Mouse (Mus musculus): ENCODE data around the gene Pip4k2a. TPM values are rescaled to one million over a fixed set of nuclear protein-coding genes. Genes with fewer than 3 reads are reported as not detected.

Pip4k2a gene
- total and polyA plus RNA-seq, 3 experiments: 5.8 to 40.3 (median 32.3) TPM

DNA sequence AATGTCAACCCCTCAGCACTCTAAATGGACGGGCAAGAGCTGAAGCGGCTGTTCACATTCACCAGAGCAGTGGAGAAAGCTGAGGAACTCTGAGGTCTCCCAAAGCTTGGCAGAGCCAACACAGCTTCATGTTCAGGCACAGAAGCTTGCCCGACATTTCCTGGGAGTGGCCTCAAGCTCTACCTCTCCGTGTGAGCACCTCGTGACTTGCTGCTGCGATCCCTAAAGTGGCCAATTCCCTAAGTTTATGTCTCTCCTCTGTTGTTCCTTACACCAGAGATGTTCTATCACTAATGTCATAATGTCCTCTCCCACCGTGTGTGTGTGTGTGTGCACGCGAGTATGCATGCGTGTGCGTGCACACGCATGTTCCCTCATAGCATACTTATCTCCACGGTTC lies 42.3 kb downstream of the Pip4k2a start:
- no peak for DNase-seq

DNA sequence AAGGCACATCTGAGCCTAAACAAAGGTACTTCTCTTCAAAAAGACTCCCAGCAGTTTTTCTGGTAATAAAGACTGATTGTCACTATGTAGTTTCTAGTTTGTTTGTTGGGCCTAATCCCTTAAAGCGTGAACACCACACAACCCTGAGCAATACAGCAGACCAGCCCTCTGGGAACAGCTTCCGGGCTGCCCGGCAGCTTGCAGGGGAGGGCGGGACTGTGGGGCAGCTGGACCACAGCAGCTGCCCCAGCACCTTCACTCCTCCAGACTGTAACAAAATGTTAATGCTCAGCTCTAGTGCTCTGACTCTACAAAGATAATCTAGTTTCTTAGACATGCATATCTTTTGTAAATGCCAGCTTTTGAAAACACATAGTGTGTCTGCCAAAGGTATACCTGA lies 42.9 kb downstream of the Pip4k2a start:
- no peak for DNase-seq

DNA sequence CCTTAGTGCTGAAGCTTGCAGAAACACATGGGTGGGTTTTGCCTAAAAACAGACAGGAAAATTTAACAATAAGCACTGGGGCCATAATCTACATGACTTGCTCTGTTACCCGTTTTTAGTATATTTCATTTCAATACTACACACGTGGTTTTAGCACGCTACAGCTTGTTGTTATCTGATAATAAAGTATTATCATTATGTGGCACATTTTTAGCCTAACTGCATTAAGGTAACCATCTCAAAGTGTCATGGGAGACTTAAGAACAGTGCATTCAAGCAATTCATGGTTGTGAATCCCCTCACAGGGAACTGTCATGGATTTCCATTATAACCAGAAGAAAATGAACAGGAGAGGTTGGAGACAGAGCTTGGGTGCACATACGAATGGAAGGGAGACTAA lies 43.5 kb downstream of the Pip4k2a start:
- DNase-seq: no peak

DNA sequence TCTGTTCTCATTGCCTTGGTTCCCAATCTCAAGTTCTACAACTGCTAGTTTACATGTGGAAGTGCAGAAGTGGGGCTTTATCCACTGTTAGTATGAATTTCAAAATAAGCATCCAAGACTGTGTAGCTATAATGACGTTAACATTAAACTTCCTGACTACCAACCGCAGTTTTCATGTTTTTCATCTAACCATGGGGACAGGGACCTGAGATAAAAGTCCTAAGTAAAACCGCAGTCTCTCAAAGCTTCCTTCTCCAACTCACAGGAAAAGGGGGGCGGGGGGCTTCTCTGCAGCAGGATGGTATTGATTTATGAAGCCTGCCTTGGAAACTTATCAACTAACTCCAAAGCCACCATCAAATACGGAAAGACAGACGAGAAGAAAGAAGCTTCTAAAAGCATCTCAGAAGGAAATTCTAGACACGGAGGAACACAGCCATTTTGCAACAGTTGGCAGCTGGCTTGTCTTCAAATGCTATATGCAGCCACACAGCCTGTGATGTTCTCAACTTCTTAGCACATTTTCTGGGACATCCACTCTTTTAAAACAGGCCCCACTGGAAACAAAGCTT lies 45.7 kb downstream of the Pip4k2a start:
- DNase-seq: no peak

DNA sequence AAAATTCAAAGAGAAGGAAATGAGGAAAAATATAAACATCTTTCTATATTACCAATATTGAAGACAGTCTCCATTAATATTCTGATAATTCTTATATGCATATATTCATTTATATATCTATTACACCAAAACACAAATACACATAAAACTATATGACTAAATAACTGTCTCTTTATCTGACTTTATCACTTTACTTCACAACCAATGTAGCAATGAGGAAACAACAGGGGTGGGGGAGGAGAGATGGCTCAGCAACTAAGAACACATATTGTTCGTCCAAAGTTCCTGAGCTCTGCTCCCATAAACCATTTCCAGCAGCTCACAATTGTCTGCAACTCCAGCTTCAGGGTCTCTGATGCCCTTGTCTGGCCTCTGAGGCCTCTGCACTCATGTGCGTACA lies 47.2 kb downstream of the Pip4k2a start:
- no peak for DNase-seq

DNA sequence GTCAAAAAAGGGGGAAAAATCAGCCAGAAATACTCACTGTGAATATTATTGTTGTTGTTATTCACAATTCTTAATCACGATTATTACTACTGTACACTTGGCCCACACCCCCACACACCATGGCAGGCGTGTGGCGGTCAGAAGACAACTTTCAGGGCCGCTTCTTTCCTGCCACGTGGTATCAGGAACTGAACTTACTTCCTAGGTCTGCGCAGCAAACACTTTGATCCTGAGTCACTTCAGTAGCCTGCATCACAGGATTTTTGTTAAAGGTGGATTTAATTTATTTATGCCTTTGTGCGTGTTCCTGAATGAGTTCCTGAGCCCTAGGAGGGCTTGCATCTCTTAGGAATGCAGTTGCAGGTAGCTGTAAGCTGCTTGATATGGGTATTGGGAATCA lies 49.2 kb downstream of the Pip4k2a start:
- no peak for DNase-seq

DNA sequence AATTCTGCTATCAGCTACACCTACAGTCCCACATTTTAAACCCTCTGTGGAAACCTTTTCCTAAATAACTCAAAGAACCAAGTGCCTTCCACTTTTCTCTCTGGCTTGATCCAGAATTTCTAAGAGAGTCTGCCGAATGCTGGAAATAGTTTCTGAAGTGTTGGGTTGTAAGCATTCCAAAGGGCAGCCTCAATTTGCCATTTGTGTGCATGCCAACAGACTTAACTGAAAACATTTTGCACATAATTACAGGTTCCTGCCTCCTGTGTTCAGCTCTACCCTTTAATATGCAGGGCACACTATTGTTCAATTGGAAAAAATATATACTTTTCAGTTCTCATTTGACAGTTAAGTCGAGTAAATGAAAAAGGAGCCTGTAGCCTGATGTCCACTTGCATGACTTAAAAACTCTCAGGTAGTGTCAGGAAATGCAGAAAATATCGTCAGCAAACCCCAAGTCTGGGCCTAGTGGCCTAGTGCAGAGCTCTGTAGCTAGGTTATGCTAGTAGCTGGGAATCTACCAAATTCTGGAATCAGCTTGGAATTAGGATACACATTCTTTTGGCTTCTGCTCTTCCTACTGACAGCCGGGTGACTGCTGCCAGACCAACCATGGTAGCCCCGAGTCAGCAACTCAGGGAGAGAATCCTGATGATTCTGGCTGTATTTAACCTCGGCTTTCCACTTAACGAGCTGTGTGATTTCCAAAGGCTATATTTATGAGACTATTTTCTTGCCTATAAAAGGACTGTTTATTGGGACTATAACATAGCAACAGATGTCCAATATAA lies 50.1 kb downstream of the Pip4k2a start:
- DNase-seq: no peak

DNA sequence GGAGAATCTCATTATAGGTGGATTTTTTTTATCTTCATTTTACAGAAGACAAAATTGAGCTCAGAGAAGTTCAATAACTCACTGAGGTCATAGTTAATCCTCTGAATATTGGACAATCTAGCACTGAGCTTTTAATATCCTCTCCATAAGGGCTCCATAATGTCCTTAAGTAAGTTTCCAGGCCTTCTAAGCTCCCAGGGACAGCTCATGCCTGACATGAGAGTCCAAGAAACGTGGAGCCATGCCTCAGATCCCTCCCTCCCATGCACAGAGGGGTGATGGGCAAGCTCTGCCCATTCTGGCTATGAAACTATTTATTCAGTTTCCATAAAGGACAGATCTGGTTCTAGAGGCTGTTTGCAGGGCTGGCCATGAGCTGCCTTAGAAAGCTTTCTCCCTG lies 52.5 kb downstream of the Pip4k2a start:
- no peak for DNase-seq

DNA sequence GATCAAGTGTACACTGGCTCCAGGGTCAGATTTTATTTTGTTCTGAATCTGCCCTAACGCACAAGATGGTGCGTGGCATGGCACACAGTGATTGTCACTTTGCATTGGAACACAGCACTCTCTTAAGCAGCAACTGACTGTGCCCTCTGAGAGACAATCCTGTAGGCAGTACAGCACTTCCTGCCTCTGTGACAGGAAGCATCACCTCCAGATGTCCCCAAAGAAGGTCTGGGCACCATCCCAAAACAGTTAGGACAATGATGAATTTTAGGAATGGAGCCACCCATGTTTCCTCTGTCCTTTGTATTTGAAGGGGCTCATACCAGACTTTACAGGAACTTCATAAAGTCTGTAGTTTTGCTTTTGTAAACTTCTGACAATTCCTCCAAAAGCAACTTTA lies 54.0 kb downstream of the Pip4k2a start:
- DNase-seq: peak; percentile 54

DNA sequence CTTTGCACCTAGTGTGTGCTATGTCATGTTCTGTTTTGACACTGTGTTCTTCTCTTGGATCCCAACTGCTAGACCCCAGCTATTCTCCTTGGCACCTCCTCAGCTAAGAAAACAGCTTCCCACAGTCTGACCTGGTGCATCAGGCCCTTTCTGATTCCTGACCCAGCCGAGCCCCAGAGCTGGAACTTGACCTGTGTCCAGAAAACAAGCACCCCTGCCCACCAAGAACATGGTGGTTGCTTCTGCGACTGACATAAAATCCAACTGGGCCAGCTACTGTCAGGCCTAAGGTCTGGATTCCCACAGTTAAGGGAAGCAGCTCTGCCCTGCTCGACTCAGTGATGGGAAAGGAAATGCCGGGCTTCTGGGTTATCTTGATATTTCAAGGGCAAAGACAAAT lies 54.6 kb downstream of the Pip4k2a start:
- DNase-seq: no peak

DNA sequence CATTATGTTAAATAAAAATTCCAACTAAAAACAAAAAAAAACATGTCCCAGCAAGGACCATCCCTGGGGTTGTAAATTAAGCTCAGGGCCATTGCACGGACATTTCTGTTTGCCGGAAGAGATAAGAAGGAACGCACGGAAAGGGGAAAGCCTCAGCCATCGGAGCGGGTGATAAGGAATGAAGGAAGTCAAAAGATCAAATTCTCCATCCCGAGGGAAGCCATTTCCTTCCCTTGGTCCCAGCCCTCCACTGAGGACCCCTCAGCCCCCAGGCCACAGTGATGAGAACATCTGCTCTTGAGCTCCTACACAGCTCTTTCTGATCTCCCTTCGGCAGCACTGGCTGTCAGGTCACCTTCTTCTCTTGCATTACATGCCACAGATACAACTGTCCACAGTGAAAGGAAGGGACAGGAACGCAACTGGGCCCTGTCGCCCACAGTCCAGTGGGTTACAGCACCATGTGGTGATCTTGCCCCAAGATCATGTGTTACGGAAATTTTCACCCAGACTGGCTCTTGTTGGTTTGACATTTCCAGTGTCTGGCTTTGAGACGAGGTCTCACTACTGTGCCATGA lies 57.1 kb downstream of the Pip4k2a start:
- DNase-seq: peak; percentile 42

DNA sequence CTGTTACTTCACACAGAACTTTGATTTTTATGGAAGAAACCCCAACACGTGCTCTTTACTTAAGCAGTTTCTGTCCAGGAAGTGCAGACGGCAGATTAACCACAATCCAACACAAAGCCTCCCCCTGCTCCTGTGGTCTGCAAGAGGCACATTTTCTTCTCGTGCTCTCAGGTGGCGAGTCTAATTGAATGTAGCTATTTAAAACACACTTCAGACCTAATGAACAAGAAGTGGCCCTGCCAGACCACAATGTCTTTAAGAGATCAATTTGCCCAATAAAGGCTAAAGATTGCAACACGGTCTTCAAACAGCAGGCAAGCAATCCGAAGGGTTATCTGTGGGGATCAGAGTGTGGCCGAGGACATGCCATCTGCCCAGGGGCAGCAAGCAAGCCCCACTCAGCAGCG lies 59.0 kb downstream of the Pip4k2a start:
- peak; percentile 25 for DNase-seq

DNA sequence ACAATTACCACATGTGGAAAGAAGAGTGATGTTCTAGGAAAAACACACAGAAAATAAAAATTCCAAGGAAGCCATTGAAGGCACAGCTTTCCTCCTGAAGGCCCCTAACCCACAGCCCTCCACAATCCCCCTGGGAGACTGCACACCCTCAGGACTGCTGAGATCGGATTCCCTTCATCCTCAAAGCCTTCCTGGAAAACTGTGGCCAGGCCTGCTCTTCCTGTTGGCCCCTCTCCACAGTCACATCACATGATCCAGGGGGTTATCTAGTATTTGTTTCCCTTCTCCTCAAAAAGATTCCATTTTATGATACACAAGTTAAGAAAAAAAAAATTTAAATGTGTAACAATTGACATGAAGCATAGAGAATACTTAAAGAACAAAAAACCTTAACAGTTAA lies 59.7 kb downstream of the Pip4k2a start:
- peak; percentile 39 for DNase-seq

DNA sequence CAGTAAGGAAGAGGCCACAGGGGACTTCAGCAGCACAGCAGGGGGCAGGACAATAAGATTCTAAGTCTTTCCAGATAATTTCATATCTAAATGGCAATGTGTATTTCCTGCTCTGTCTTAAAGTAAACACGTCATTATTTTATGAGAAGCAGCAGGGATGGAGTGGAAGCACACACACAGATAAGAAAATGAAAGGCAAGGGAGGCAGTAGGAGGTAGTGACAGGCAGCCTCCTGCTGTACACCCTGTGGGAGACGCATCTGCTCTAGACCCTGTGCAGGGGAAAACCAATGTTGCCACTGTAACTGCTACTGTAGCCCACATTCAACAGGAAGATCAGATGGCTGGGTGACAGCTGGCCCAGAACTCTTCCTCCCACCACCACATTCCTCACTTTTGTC lies 60.3 kb downstream of the Pip4k2a start:
- no peak for DNase-seq

DNA sequence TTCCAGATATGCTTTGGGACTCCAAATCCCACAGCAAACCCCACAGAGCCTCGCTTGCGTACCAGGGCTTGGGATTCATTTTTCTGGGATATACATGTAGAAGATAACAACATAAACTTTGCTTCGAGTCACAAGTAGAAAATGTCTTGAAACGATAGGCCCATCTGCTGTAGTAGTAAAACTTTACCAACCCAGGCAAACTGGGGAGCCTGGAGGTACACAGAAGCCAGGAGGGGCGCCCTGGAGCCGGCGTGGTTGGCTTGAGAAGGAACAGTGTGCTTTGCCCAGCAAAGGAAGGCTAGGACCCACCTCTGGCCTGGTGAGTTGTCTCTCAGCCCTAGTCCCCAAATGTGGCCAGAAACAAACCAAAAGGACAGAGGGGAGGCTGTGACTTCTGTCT lies 61.5 kb downstream of the Pip4k2a start:
- DNase-seq: no peak

DNA sequence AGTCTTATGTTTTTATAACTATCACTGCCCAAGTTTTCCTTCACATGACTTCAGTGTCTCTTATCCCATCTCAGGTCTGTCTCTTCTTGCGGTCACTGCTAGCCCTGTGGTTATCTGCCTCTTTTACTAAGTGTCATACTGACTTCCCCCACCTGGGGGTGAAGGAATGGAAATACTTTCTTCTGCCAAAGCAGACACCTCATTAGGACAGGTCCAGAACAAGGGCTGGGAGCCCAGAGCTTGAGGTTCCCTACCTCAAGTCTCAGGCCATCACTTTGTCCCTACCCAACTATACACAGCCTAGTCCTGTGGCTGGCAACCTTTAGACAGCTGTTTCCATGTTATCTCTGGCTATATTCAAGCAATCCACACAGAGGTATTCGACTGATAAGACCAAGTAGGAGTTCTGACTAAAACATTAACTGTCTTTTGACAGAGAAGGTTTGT lies 62.3 kb downstream of the Pip4k2a start:
- no peak for DNase-seq

DNA sequence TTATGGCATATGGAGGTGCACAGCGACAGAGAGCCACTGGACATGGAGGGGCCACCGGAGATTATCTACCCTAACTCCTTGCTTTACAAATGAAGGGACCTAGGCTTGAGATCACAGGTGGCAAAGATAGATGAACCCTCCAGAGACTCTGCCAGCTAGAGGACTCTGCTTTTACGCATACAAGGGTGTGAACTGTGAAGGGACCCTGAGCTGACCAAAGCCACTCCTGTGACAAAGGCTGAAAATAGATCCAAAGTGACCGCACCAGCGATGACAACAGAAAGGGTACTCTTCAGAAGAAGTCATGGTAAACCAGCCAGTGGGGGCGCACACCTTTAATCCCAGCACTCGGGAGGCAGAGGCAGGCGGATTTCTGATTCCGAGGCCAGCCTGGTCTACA lies 63.8 kb downstream of the Pip4k2a start:
- no peak for DNase-seq

DNA sequence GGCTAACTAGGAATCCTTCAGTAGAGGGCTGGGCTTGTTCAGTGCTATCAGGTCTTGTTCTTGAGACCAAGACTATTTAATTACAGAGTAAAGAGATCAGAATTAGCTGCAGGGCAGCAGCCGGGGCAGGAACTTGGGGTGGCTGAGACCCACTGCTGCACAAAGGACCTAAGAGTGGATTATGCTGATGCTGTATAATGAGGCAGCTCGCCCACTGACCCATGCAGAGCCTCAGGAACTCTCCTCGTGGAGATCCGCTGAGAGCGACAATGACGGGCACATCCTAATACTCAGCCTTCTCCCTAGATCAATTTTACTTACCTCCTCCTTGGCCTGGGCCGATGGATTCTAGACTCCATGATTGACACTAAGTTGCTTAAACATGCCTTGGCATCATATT lies 64.5 kb downstream of the Pip4k2a start:
- no peak for DNase-seq

DNA sequence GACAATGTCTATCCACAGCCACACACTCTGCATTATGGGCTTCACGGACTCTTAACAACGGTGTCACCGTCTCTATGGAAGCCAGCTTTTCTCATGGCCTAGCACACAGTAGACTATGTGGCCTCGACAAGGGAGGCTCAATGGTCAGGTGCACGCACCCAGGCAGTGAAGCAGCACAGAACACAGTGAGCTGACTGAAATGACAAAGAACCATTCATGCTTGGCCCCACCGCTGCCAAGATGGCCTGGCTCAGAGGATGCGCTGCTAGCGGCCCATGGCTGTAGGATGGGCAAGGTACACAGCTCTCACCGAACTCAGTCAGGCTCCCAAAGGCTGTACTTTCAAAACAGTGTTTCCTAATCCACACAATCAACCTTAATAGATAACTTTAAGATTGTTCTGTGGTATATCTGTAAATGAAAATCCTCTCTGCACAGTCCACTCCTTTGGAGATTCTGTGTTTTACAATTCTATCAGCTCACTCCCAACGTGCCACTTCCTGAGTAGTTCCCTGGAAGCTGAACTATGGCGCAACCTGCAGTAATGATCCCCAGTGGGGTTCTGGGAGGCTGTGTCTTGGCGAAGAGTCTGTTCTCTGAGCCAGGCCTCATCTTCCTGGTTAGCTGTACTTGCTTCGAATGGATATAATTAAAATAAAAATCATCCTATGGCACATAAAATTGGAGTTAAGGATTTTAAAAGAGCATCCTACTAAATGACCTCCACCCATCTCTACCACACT lies 67.4 kb downstream of the Pip4k2a start:
- DNase-seq: no peak

DNA sequence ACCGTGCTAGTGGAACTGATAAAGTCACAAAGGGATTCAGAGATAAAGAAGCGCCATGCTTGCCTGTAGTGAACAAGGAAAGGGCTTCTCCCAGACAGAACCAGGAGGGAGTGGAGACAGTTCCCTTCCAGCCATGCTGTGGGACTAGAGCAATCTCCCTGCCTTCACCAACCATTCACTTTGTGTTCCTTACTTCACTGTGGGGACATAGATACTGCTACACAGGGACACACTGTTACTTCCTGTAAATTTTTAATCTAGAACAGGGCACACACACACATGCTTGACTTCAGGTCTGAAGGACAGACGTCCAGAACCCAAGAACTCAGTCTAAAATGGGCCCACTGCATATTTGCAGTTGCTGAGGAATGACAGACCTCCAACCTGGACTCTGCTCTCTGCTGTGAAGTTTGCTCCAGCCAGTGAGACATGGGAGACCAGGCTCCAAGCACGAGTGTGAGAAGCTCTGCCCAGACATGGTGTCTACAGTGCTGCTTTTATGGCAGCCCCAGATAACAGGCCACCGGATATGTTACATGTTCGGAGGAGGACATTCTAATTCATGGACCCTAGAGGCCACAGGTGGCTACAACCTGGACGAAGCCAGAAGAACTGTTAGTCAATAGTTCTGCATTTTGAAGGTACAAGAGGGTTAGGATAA lies 69.2 kb downstream of the Pip4k2a start:
- no peak for DNase-seq

DNA sequence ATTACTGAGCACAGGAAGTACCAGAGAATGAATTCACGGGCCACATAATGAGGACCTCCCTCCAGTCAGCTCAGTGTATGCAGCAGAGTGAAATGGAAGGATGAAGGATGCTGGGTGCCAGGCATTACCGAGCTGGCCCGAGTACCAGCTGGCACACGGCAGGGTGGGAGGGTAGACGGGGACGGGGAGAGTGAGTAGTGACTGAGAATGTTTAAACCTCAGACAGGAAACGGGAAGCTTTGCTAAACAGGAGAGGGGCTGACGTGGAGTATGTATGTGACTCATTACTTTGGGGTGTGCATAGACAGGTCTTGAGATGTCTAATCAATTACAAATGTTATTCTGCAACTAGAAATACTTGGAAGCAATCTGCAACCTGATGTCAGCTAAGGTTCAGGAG lies 69.7 kb downstream of the Pip4k2a start:
- DNase-seq: no peak

DNA sequence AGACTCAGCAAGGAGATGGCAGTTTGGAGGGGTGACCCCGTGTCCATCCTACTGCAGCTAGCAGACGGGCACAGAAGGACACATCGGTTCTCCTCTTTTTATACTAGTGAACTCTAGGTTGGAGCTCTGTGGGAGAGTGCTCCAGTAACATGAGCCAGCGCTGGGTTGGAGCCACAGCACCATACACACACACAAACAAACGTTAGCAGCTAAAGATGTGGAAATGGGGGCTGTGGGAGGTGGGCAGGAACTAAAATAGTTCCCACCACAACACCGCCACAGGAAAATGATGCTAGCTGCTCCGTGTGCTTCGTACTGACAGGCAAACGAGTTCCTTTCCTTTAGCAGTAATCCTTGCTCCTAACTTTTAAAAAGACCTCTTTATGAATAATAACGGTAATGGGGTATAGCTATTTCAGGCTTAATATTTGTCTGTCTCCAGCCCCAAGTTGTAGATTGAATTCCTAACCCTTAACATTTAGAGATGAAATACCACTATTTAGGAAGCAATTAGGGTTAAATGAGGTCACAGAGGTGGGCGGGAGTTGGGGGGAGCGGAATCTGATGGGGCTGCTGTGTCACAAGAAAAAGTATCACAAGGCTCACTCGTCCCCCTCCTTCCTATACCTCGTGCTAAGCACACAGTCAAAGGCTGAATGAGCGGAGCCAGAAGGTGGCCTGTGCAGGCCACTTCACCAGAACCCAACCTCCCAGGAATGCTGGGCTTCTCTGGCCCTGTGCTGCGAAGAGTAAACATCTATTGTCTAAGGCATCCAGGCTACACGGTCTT lies 73.9 kb downstream of the Pip4k2a start:
- DNase-seq: no peak
